Mouse (Mus musculus) MEL (cell line): ENCODE data around the gene Fstl5. TPM values are rescaled to one million over a fixed set of nuclear protein-coding genes. Genes with fewer than 3 reads are reported as not detected.

Source experiments
- DNase-seq: peaks from one replicate; pipeline ENCODE4 v3.0.0; 2011; ENCODE audit warnings: low read depth, low spot score
- H3K27ac ChIP-seq: 2 replicates; pipeline ENCODE4 v1.5.1; 2012; ENCODE audit warnings: low read depth, mild to moderate bottlenecking, control low read depth, low read length, moderate library complexity; ENCODE audit not compliant: control insufficient read depth
- H3K27me3 ChIP-seq, 2 experiments: fragments of 150-350 bp in 1 of 2; sonication (generic) in 1 of 2; 2 replicates each; pipeline ENCODE4 v1.6.1; 2012; ENCODE audit warnings: low read length in 2 of 2, mild to moderate bottlenecking in 2 of 2, improper control_type of control experiment in 1 of 2, moderate library complexity in 1 of 2; ENCODE audit not compliant: insufficient read depth in 2 of 2, control insufficient read depth in 1 of 2
- H3K36me3 ChIP-seq, 2 experiments: 2 replicates each; pipeline ENCODE4 v1.6.1; 2012 to 2014; ENCODE audit warnings: low read length in 2 of 2, improper control_type of control experiment in 1 of 2, inconsistent platforms in 1 of 2, mild to moderate bottlenecking in 1 of 2; ENCODE audit not compliant: insufficient read depth in 2 of 2, control insufficient read depth in 1 of 2
- H3K4me1 ChIP-seq, 2 experiments: fragments of 150-350 bp in 1 of 2; sonication (generic) in 1 of 2; 2 replicates each; pipeline ENCODE4 v1.6.1; 2012; ENCODE audit warnings: low read length in 2 of 2, improper control_type of control experiment in 1 of 2, mild to moderate bottlenecking in 1 of 2; ENCODE audit not compliant: insufficient read depth in 2 of 2, control insufficient read depth in 1 of 2
- H3K4me3 ChIP-seq, 2 experiments: fragments of 150-350 bp in 1 of 2; sonication (generic) in 1 of 2; 2 replicates each; pipeline ENCODE4 v1.5.1; 2012; ENCODE audit warnings: low read depth in 2 of 2, low read length in 2 of 2, mild to moderate bottlenecking in 2 of 2, moderate library complexity in 2 of 2, control low read depth in 1 of 2, improper control_type of control experiment in 1 of 2; ENCODE audit not compliant: control insufficient read depth in 1 of 2, insufficient read depth in 1 of 2
- H3K79me2 ChIP-seq: 2 replicates; pipeline ENCODE4 v1.6.1; 2012; ENCODE audit warnings: mild to moderate bottlenecking, low read length, moderate library complexity; ENCODE audit not compliant: control insufficient read depth, poor library complexity, insufficient read depth
- H3K9ac ChIP-seq: 2 replicates; pipeline ENCODE4 v1.6.1; 2012; ENCODE audit warnings: low read depth, mild to moderate bottlenecking, control low read depth, low read length, moderate library complexity; ENCODE audit not compliant: control insufficient read depth, poor library complexity, severe bottlenecking
- H3K9me3 ChIP-seq: fragments of 150-350 bp; sonication (generic); replicated peaks from 2 replicates; pipeline ENCODE4 v1.6.1; 2012; ENCODE audit warnings: mild to moderate bottlenecking, low read length, improper control_type of control experiment, moderate library complexity; ENCODE audit not compliant: insufficient read depth
- CHD2 ChIP-seq: IDR thresholded peaks from 2 replicates; pipeline ENCODE4 v1.6.1; 2011; ENCODE audit warnings: low read length, improper control_type of control experiment
- CTCF ChIP-seq, 3 experiments: IDR thresholded peaks in 2 of 3; conservative IDR thresholded peaks in 1 of 3; 2 replicates each; pipeline ENCODE4 v1.5.1; 2011 to 2012; ENCODE audit warnings: low read length in 3 of 3, low read depth in 2 of 3, mild to moderate bottlenecking in 2 of 3, improper control_type of control experiment in 1 of 3, inconsistent platforms in 1 of 3, mixed read lengths in 1 of 3, moderate library complexity in 1 of 3; ENCODE audit not compliant: control insufficient read depth in 1 of 3, insufficient read depth in 1 of 3, poor library complexity in 1 of 3, severe bottlenecking in 1 of 3
- E2F4 ChIP-seq: IDR thresholded peaks from 2 replicates; pipeline ENCODE4 v1.6.1; 2011; ENCODE audit warnings: low read depth, low read length, improper control_type of control experiment, borderline replicate concordance
- ELF1 ChIP-seq: IDR thresholded peaks from 2 replicates; pipeline ENCODE4 v1.6.1; 2014; ENCODE audit warnings: low read depth, mild to moderate bottlenecking, inconsistent platforms, low read length, improper control_type of control experiment, moderate library complexity
- ETS1 ChIP-seq: IDR thresholded peaks from 2 replicates; pipeline ENCODE4 v1.6.1; 2012; ENCODE audit warnings: low read depth, mild to moderate bottlenecking, inconsistent platforms, low read length, improper control_type of control experiment, moderate library complexity
- GABPA ChIP-seq: IDR thresholded peaks from 2 replicates; pipeline ENCODE4 v1.6.1; 2012; ENCODE audit warnings: low read depth, mild to moderate bottlenecking, inconsistent platforms, low read length, improper control_type of control experiment, moderate library complexity
- MAX ChIP-seq: IDR thresholded peaks from 2 replicates; pipeline ENCODE4 v1.6.1; 2011; ENCODE audit warnings: low read length, improper control_type of control experiment
- MEF2A ChIP-seq: IDR thresholded peaks from 2 replicates; pipeline ENCODE4 v1.6.1; 2014; ENCODE audit warnings: low read depth, mild to moderate bottlenecking, inconsistent platforms, low read length, improper control_type of control experiment; ENCODE audit not compliant: poor library complexity, insufficient replicate concordance, severe bottlenecking; ENCODE audit errors: extremely low read depth
- MXI1 ChIP-seq: IDR thresholded peaks from 2 replicates; pipeline ENCODE4 v1.6.1; 2011; ENCODE audit warnings: mild to moderate bottlenecking, low read depth, low read length, improper control_type of control experiment
- MYB ChIP-seq: IDR thresholded peaks from 2 replicates; pipeline ENCODE4 v1.6.1; 2011; ENCODE audit warnings: mild to moderate bottlenecking, low read depth, low read length, improper control_type of control experiment
- NELFE ChIP-seq: IDR thresholded peaks from 2 replicates; pipeline ENCODE4 v1.6.1; 2011; ENCODE audit warnings: low read depth, low read length, improper control_type of control experiment
- NRF1 ChIP-seq: IDR thresholded peaks from 2 replicates; pipeline ENCODE4 v1.6.1; 2014; ENCODE audit warnings: low read depth, mild to moderate bottlenecking, inconsistent platforms, low read length, improper control_type of control experiment, moderate library complexity; ENCODE audit not compliant: poor library complexity, insufficient read depth, severe bottlenecking
- POLR2A ChIP-seq, 2 experiments: IDR thresholded peaks; 2 replicates each; pipeline ENCODE4 v1.6.1; 2011 to 2012; ENCODE audit warnings: low read length in 2 of 2, mild to moderate bottlenecking in 2 of 2, control low read depth in 1 of 2, improper control_type of control experiment in 1 of 2, low read depth in 1 of 2, moderate library complexity in 1 of 2; ENCODE audit not compliant: control insufficient read depth in 1 of 2, insufficient read depth in 1 of 2, poor library complexity in 1 of 2
- POLR2AphosphoS5 ChIP-seq: IDR thresholded peaks from 2 replicates; pipeline ENCODE4 v1.6.1; 2012; ENCODE audit warnings: low read depth, borderline replicate concordance, mild to moderate bottlenecking, inconsistent platforms, low read length, moderate library complexity, mixed read lengths
- RAD21 ChIP-seq: IDR thresholded peaks from 2 replicates; pipeline ENCODE4 v1.6.1; 2011; ENCODE audit warnings: mild to moderate bottlenecking, low read depth, low read length, improper control_type of control experiment
- SMC3 ChIP-seq: IDR thresholded peaks from 2 replicates; pipeline ENCODE4 v1.6.1; 2011; ENCODE audit warnings: low read depth, low read length, improper control_type of control experiment
- TAL1 ChIP-seq: IDR thresholded peaks from 2 replicates; pipeline ENCODE4 v1.6.1; 2012; ENCODE audit warnings: mild to moderate bottlenecking, inconsistent platforms, low read length, moderate library complexity, mixed read lengths
- USF1 ChIP-seq: IDR thresholded peaks from 2 replicates; pipeline ENCODE4 v1.6.1; 2014; ENCODE audit warnings: low read depth, mild to moderate bottlenecking, inconsistent platforms, low read length, improper control_type of control experiment, moderate library complexity
- polyA plus RNA-seq, 2 experiments: library from polyadenylated mRNA; stranded (reverse) in 1 of 2; unstranded in 1 of 2; fragments of >175 nt in 1 of 2; fragments of >200 nt in 1 of 2; gene quantifications; 2 replicates each; pipeline versions ENCODE4 v1.2.1 to v1.2.4; 2012; ENCODE audit warnings: low replicate concordance in 2 of 2, low read depth in 1 of 2; ENCODE audit not compliant: insufficient read length in 2 of 2, insufficient read depth in 1 of 2, missing spikeins in 1 of 2
- total RNA-seq: library from RNA; depleted of rRNA; stranded (reverse); fragments of 300-350 nt; gene quantifications from 2 replicates; pipeline ENCODE4 v1.2.3, GENCODE M21; 2012

Gene Fstl5
- total and polyA plus RNA-seq, 3 experiments = 0.04 TPM; not detected in 2

GRCm38 (mm10) chr3:76508811-76509210 lies 434.7 kb downstream of the Fstl5 start:
- Histone ChIP-seq H3K4me3 (no peak overlapping the region), H3K79me2 (no peaks in the 10 kb centered on the region), H3K9me3 (no peaks in the 10 kb centered on the region), H3K4me1 (no peaks in the 10 kb centered on the region), H3K27ac (no peak overlapping the region), H3K36me3 (no peaks in the 10 kb centered on the region), H3K27me3 (no peaks in the 10 kb centered on the region), H3K9ac (no peak overlapping the region)
- no peak for DNase-seq
- no peak for TF ChIP-seq POLR2AphosphoS5
- TF ChIP-seq USF1 = no peak
- no peak for TF ChIP-seq MEF2A
- TF ChIP-seq NRF1 = no peak
- TF ChIP-seq GABPA = no peak
- TF ChIP-seq MYB = no peak
- no peak for TF ChIP-seq ETS1
- no peak for TF ChIP-seq MAX
- no peak for TF ChIP-seq E2F4
- no peak for TF ChIP-seq ELF1
- TF ChIP-seq NELFE = no peak
- TF ChIP-seq TAL1 = no peak
- TF ChIP-seq CHD2 = no peak
- no peak for TF ChIP-seq MXI1
- no peak for TF ChIP-seq CTCF (IDR thresholded peaks at IDR 0.05 in 2 of 3, conservative IDR thresholded peaks at IDR 0.05 in 1 of 3; ENCODE audit: control insufficient read depth in 1 of 3, insufficient read depth in 1 of 3, low read depth in 2 of 3, low read length in 3 of 3, poor library complexity in 1 of 3, severe bottlenecking in 1 of 3)
- no peak for TF ChIP-seq SMC3

GRCm38 (mm10) chr3:76567346-76567745 lies 493.3 kb downstream of the Fstl5 start:
- TF ChIP-seq CTCF (IDR thresholded peaks at IDR 0.05 in 2 of 3, conservative IDR thresholded peaks at IDR 0.05 in 1 of 3; ENCODE audit: control insufficient read depth in 1 of 3, insufficient read depth in 1 of 3, low read depth in 2 of 3, low read length in 3 of 3, poor library complexity in 1 of 3, severe bottlenecking in 1 of 3) = peak in 1 of 3 experiments; percentile 3; a peak in 1 of 6 replicates
- peak; percentile 24; the same call in 1 of the 2 replicates for TF ChIP-seq SMC3
- TF ChIP-seq POLR2A (IDR thresholded peaks at IDR 0.05; ENCODE audit: control insufficient read depth in 1 of 2, insufficient read depth in 1 of 2, low read depth in 1 of 2, low read length in 2 of 2, poor library complexity in 1 of 2) = no peak
- no peak for TF ChIP-seq POLR2AphosphoS5
- peak; percentile 15 for TF ChIP-seq RAD21
- no peak overlapping the region for H3K9ac ChIP-seq
- H3K9me3 ChIP-seq = no peaks in the 10 kb centered on the region
- H3K27ac ChIP-seq = no peak overlapping the region
- no peak for DNase-seq
- no peaks in the 10 kb centered on the region for H3K79me2 ChIP-seq
- H3K4me1 ChIP-seq = no peaks in the 10 kb centered on the region
- H3K36me3 ChIP-seq = no peaks in the 10 kb centered on the region
- H3K4me3 ChIP-seq = no peak overlapping the region
- H3K27me3 ChIP-seq = no peaks in the 10 kb centered on the region
